Comparison of ENCODE assay signal across 27 mouse cellular contexts in genomic region chr3:137644081-137644480, GRCm38 (mm10). TPM values are rescaled to one million over a fixed set of nuclear protein-coding genes. Genes with fewer than 3 reads are reported as not detected.
A peak's percentile ranks its signal among the peaks of the same experiment; 100 is the strongest.
DNase-seq lines count a peak whose midpoint lies in the region; TF ChIP-seq lines count a peak whose summit lies in the region.
"Had no signal": no experiment of that assay in that cellular context is flagged by ENCODE, and none has a peak within 500 bp of the region (broad histone marks: within the 10 kb centered on the region; RNA-seq: fewer than 3 reads in every experiment).

No protein-coding gene starts in this region.

- H3K27ac ChIP-seq in gastrocnemius, adult 2 months = peak overlapping the region; percentile 57
- no peak overlapping the region for H3K27ac ChIP-seq in limb, embryonic 10.5 days
- H3K27ac ChIP-seq in embryonic facial prominence, embryonic 10.5 days (replicated peaks) = no peak overlapping the region
- H3K27ac ChIP-seq: embryonic facial prominence, embryonic 13.5 days; embryonic facial prominence, embryonic 15.5 days; forebrain, embryonic 10.5 days; forebrain, embryonic 12.5 days had no signal

- WGBS in limb, embryonic 10.5 days = 84% methylated on average over 3 of the region's 3 CpGs
- WGBS in embryonic facial prominence, embryonic 10.5 days = 88% methylated on average over 3 of the region's 3 CpGs

- DNase-seq in gastrocnemius, adult 2 months = no peak
- DNase-seq in gastrocnemius, postnatal 14 days = no peak
- DNase-seq in 416B (ENCODE audit: low read depth) = peak; percentile 14
- peak; percentile 26 for DNase-seq in limb, embryonic 10.5 days (ENCODE audit: low spot score)
- no peak for DNase-seq in embryonic facial prominence, embryonic 10.5 days (ENCODE audit: low spot score)
- DNase-seq: adrenal gland, adult 8-10 months; adrenal gland, postnatal 14 days; adrenal gland, postnatal 36 days; cerebellum, adult 11-12 months; cerebellum, adult 2 months; cerebellum, adult 9-10 months; cerebellum, postnatal 10 days; cerebellum, postnatal 25 days had no signal

- no peaks in the 10 kb centered on the region for H3K36me3 ChIP-seq in limb, embryonic 10.5 days
- H3K36me3 ChIP-seq in embryonic facial prominence, embryonic 10.5 days (replicated peaks) = no peaks in the 10 kb centered on the region
- H3K36me3 ChIP-seq: embryonic facial prominence, embryonic 13.5 days; embryonic facial prominence, embryonic 15.5 days; forebrain, embryonic 10.5 days; forebrain, embryonic 12.5 days; G1E had no signal

- no peak for TF ChIP-seq CTCF in gastrocnemius, adult 2 months (IDR thresholded peaks at IDR 0.05)

- H3K4me1 ChIP-seq in limb, embryonic 10.5 days = peaks cover 47% of the 10 kb centered on the region
- H3K4me1 ChIP-seq in embryonic facial prominence, embryonic 10.5 days = peaks cover 12% of the 10 kb centered on the region

- H3K27me3 ChIP-seq in limb, embryonic 10.5 days (ENCODE audit: low read depth, poor library complexity, severe bottlenecking) = no peaks in the 10 kb centered on the region
- H3K27me3 ChIP-seq in embryonic facial prominence, embryonic 10.5 days (replicated peaks; ENCODE audit: low read depth, poor library complexity, severe bottlenecking) = no peaks in the 10 kb centered on the region
- H3K27me3 ChIP-seq: embryonic facial prominence, embryonic 13.5 days; embryonic facial prominence, embryonic 15.5 days; forebrain, embryonic 12.5 days; Patski had no signal

- intact Hi-C loops in gastrocnemius, adult 2 months (cut with DNase I) = loop anchor here (5.0 kb wide), 3 partner anchors 82 to 117 kb away; no protein-coding TSS in a partner anchor
- intact Hi-C loops in gastrocnemius, postnatal 14 days (cut with DNase I; ENCODE audit: low total_unique reads) = no loop called here

- H3K4me3 ChIP-seq in gastrocnemius, adult 2 months = no peak overlapping the region
- no peak overlapping the region for H3K4me3 ChIP-seq in limb, embryonic 10.5 days
- no peak overlapping the region for H3K4me3 ChIP-seq in embryonic facial prominence, embryonic 10.5 days
- H3K4me3 ChIP-seq: embryonic facial prominence, embryonic 13.5 days; embryonic facial prominence, embryonic 15.5 days; erythroblast, embryonic 14.5 days; forebrain, embryonic 10.5 days; forebrain, embryonic 12.5 days had no signal

- no peaks in the 10 kb centered on the region for H3K9me3 ChIP-seq in limb, embryonic 10.5 days (replicated peaks)
- no peaks in the 10 kb centered on the region for H3K9me3 ChIP-seq in embryonic facial prominence, embryonic 10.5 days
- H3K9me3 ChIP-seq: embryonic facial prominence, embryonic 13.5 days; embryonic facial prominence, embryonic 15.5 days; forebrain, embryonic 10.5 days; forebrain, embryonic 12.5 days; G1E had no signal

RNA-seq across cellular contexts. Expression of gene Ddit4l, which starts 22.7 kb away (rescaled TPM):
- 100 to 1,000 TPM; 226 to 250 TPM for total RNA-seq in gastrocnemius, adult 2 months (2021)
- total RNA-seq in gastrocnemius, postnatal 14 days (2021) = 100 to 1,000 TPM; 156 to 202 TPM
- 3.8 and 6.3 TPM in 2 replicates for polyA plus RNA-seq in limb, embryonic 10.5 days (2016; fragmentation: Nextera tagmentation; extraction: Ambion mirVana)
- 6.7 and 11.2 TPM in 2 replicates for polyA plus RNA-seq in embryonic facial prominence, embryonic 10.5 days (2016; fragmentation: Nextera tagmentation; extraction: Ambion mirVana)
- polyA plus RNA-seq: erythroblast, embryonic 14.5 days; G1E had no signal

RNA-seq across cellular contexts. Expression of gene Gm21962, which starts 27.2 kb away (rescaled TPM):
- not detected for total RNA-seq in gastrocnemius, adult 2 months (2021)
- not detected for total RNA-seq in gastrocnemius, postnatal 14 days (2021)
- polyA plus RNA-seq in limb, embryonic 10.5 days (2016; fragmentation: Nextera tagmentation; extraction: Ambion mirVana) = not detected in 2 replicates
- not detected in 2 replicates for polyA plus RNA-seq in embryonic facial prominence, embryonic 10.5 days (2016; fragmentation: Nextera tagmentation; extraction: Ambion mirVana)
- total RNA-seq: adrenal gland, adult 18-20 months; adrenal gland, adult 8-10 months; adrenal gland, postnatal 14 days; adrenal gland, postnatal 36 days had no signal
- polyA plus RNA-seq: activated CD4-positive, CD25-positive, alpha-beta regulatory T cell, adult 4 months; C2C12; cerebellum, adult 2 months; cortical plate, adult 2 months; embryonic facial prominence, embryonic 11.5 days; embryonic facial prominence, embryonic 13.5 days; embryonic facial prominence, embryonic 15.5 days; erythroblast, embryonic 14.5 days; forebrain, embryonic 10.5 days; forebrain, embryonic 12.5 days; forebrain, embryonic 14.5 days; forebrain, embryonic 16.5 days; G1E; Patski had no signal

Comparison
In these comparisons a context has a peak if more than half of its experiments do, and no peak if none do; other contexts are left out.
1. DNase-seq: peak in 416B (single experiment) and limb, embryonic 10.5 days (single experiment); none in gastrocnemius, adult 2 months (single experiment), gastrocnemius, postnatal 14 days (single experiment) and embryonic facial prominence, embryonic 10.5 days (single experiment).